Mouse (Mus musculus) embryonic fibroblast, embryonic 13.5 days (primary cell): ENCODE measurements at regions not wholly inside any gene's neighbourhood (a gene's known extent, or its start where the extent isn't known, plus 50 kb on each side); places are given as distances from the start of the nearest gene placed in this dataset.
A peak's percentile ranks its signal among the peaks of the same experiment; 100 is the strongest.

Experiments
- H3K27ac ChIP-seq: 2 replicates; pipeline ENCODE4 v1.5.1; 2012; ENCODE audit warnings: low read length, control low read depth, inconsistent platforms; ENCODE audit not compliant: insufficient read depth
- H3K4me1 ChIP-seq: 2 replicates; pipeline ENCODE4 v1.6.1; 2011; ENCODE audit warnings: low read length; ENCODE audit not compliant: control insufficient read depth, insufficient read depth
- H3K4me3 ChIP-seq: 2 replicates; pipeline ENCODE4 v1.5.1; 2011; ENCODE audit warnings: mild to moderate bottlenecking, control low read depth, low read length; ENCODE audit not compliant: insufficient read depth
- CTCF ChIP-seq: IDR thresholded peaks from 2 replicates; pipeline ENCODE4 v1.5.1; 2011; ENCODE audit warnings: mild to moderate bottlenecking, control low read depth, low read length, moderate library complexity, borderline replicate concordance; ENCODE audit not compliant: insufficient read depth
- POLR2A ChIP-seq: IDR thresholded peaks from 2 replicates; pipeline ENCODE4 v1.6.1; 2011; ENCODE audit warnings: low read depth, mild to moderate bottlenecking, control low read depth, low read length, moderate library complexity

- H3K27ac ChIP-seq: peak overlapping the region; percentile 94
- 0 out of 2 replicates have a peak overlapping the region, but pooled peaks have one; percentile 1 for H3K4me3 ChIP-seq
- 0 out of 2 replicates have a peak, but pooled peaks cover 4% of the 10 kb centered on the region for H3K4me1 ChIP-seq
- TF ChIP-seq POLR2A (no peak), CTCF (no peak)
These were observed 81.5 kb upstream of the Zmiz1 start for GRCm38 (mm10) chr14:25377554-25377899.

GRCm38 (mm10) chr14:25377900-25378716 is 80.9 kb upstream of the Zmiz1 start:
- Histone ChIP-seq H3K4me1 (0 out of 2 replicates have a peak, but pooled peaks cover 4% of the 10 kb centered on the region), H3K4me3 (peak overlapping the region; percentile 27), H3K27ac (peak overlapping the region; percentile 99)
- TF ChIP-seq POLR2A: peak; percentile 55
- no peak for TF ChIP-seq CTCF

- H3K4me1 ChIP-seq: 0 out of 2 replicates have a peak, but pooled peaks cover 4% of the 10 kb centered on the region
- H3K4me3 ChIP-seq: peak overlapping the region; percentile 27
- TF ChIP-seq POLR2A: peak; percentile 64
- TF ChIP-seq CTCF: no peak
- H3K27ac ChIP-seq: peak overlapping the region; percentile 99
These were observed 80.2 kb upstream of the Zmiz1 start for GRCm38 (mm10) chr14:25378717-25379224.

GRCm38 (mm10) chr14:25383169-25383824 is 75.7 kb upstream of the Zmiz1 start:
- Histone ChIP-seq H3K4me3 (no peak overlapping the region), H3K27ac (no peak overlapping the region), H3K4me1 (0 out of 2 replicates have a peak, but pooled peaks cover 4% of the 10 kb centered on the region)
- TF ChIP-seq CTCF: no peak
- TF ChIP-seq POLR2A: no peak

GRCm38 (mm10) chr14:25385644-25386043 is 73.3 kb upstream of the Zmiz1 start:
- Histone ChIP-seq H3K4me3 (no peak overlapping the region), H3K4me1 (no peaks in the 10 kb centered on the region), H3K27ac (no peak overlapping the region)
- no peak for TF ChIP-seq CTCF
- no peak for TF ChIP-seq POLR2A

- no peak overlapping the region for H3K4me3 ChIP-seq
- TF ChIP-seq CTCF: no peak
- TF ChIP-seq POLR2A: no peak
- no peak overlapping the region for H3K27ac ChIP-seq
- H3K4me1 ChIP-seq: no peaks in the 10 kb centered on the region
These were observed 71.2 kb upstream of the Zmiz1 start for GRCm38 (mm10) chr14:25387780-25388179.

GRCm38 (mm10) chr14:25389314-25389713 is 69.7 kb upstream of the Zmiz1 start:
- no peak overlapping the region for H3K27ac ChIP-seq
- no peak overlapping the region for H3K4me3 ChIP-seq
- H3K4me1 ChIP-seq: no peaks in the 10 kb centered on the region
- TF ChIP-seq CTCF: no peak
- no peak for TF ChIP-seq POLR2A

GRCm38 (mm10) chr14:25392412-25392811 is 66.6 kb upstream of the Zmiz1 start:
- TF ChIP-seq CTCF (no peak), POLR2A (no peak)
- H3K4me3 ChIP-seq: no peak overlapping the region
- H3K27ac ChIP-seq: no peak overlapping the region
- peaks cover 2% of the 10 kb centered on the region; the same call in 1 of the 2 replicates for H3K4me1 ChIP-seq

GRCm38 (mm10) chr14:25392940-25393339 is 66.0 kb upstream of the Zmiz1 start:
- no peak for TF ChIP-seq POLR2A
- TF ChIP-seq CTCF: no peak
- Histone ChIP-seq H3K4me1 (peaks cover 2% of the 10 kb centered on the region; the same call in 1 of the 2 replicates), H3K4me3 (no peak overlapping the region), H3K27ac (no peak overlapping the region)
